Mouse (Mus musculus): ENCODE results near the gene Pira2. TPM values are rescaled to one million over a fixed set of nuclear protein-coding genes. Genes with fewer than 3 reads are reported as not detected.
"Not testable (repeated sequence)": the region's sequence is repeated elsewhere in the genome, so short reads cannot be mapped to it uniquely, and the experiment has no call there.

Gene Pira2
- total RNA-seq (2021): under 1 TPM; 0.10 to 0.80 TPM
- polyA plus RNA-seq (2012; rRNA removed): 0.29 and 0.57 TPM in 2 replicates
- long read RNA-seq: 0 reads

GRCm38 (mm10) chr7:3844951-3845350, at the start of gene Pira2:
TSS of gene Pira2 (minus strand) at chr7:3845051.
- H3K9ac ChIP-seq (ENCODE audit: low read depth, low read length); H3K79me2 ChIP-seq (replicated peaks; ENCODE audit: control insufficient read depth, insufficient read depth, low read length); H3K4me1 ChIP-seq (ENCODE audit: control insufficient read depth, insufficient read depth, low read length); H3K4me3 ChIP-seq; DNase-seq; H3K27me3 ChIP-seq (ENCODE audit: control insufficient read depth, insufficient read depth, low read length); H3K36me3 ChIP-seq (ENCODE audit: control insufficient read depth, insufficient read depth, low read length); H3K27ac ChIP-seq; intact Hi-C loops (cut with DNase I): not testable (repeated sequence)
- WGBS: no CpG with 5 or more reads among the region's 2 CpGs

DNA sequence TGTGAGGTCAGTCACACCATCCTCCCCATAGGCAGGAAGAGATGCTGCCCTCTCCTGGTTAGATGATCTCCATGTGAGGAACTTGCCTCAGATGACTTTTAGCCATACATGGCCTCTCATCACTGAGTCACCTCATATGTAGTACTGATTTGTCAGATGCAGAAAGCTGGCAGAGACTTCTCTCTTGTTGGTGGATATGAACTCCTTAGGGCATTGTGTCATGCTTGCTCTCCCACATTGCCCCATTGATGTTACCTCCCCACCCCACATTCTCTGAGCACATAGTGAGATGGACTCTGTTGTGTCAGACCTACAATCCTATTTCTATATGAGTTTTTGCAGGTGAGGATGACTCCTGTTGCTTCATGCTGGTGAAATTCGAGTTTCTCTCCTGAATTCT, 30.2 kb upstream of the Pira2 start:
- intact Hi-C loops (cut with DNase I); H3K36me3 ChIP-seq (ENCODE audit: control insufficient read depth, insufficient read depth, low read length); H3K27ac ChIP-seq; H3K4me3 ChIP-seq; H3K4me1 ChIP-seq (ENCODE audit: control insufficient read depth, insufficient read depth, low read length); H3K79me2 ChIP-seq (replicated peaks; ENCODE audit: control insufficient read depth, insufficient read depth, low read length); H3K27me3 ChIP-seq (ENCODE audit: control insufficient read depth, insufficient read depth, low read length); DNase-seq; H3K9ac ChIP-seq (ENCODE audit: low read depth, low read length): not testable (repeated sequence)
- no CpG with 5 or more reads among the region's 1 CpGs for WGBS

- H3K4me1 ChIP-seq (ENCODE audit: control insufficient read depth, insufficient read depth, low read length); H3K36me3 ChIP-seq (ENCODE audit: control insufficient read depth, insufficient read depth, low read length); H3K9ac ChIP-seq (ENCODE audit: low read depth, low read length); DNase-seq; H3K79me2 ChIP-seq (replicated peaks; ENCODE audit: control insufficient read depth, insufficient read depth, low read length); H3K27me3 ChIP-seq (ENCODE audit: control insufficient read depth, insufficient read depth, low read length); H3K27ac ChIP-seq; H3K4me3 ChIP-seq; intact Hi-C loops (cut with DNase I): not testable (repeated sequence)
- WGBS: no CpG with 5 or more reads among the region's 1 CpGs
These were observed 7.0 kb downstream of the Pira2 start for GRCm38 (mm10) chr7:3837854-3838253.

DNA sequence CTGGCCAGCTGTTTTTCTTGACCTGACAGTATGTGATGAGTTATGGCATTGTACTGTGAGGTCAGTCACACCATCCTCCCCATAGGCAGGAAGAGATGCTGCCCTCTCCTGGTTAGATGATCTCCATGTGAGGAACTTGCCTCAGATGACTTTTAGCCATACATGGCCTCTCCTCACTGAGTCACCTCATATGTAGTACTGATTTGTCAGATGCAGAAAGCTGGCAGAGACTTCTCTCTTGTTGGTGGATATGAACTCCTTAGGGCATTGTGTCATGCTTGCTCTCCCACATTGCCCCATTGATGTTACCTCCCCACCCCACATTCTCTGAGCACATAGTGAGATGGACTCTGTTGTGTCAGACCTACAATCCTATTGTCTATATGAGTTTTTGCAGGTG, 14.2 kb downstream of the Pira2 start:
- H3K27me3 ChIP-seq (ENCODE audit: control insufficient read depth, insufficient read depth, low read length); DNase-seq; H3K79me2 ChIP-seq (replicated peaks; ENCODE audit: control insufficient read depth, insufficient read depth, low read length); H3K36me3 ChIP-seq (ENCODE audit: control insufficient read depth, insufficient read depth, low read length); H3K4me1 ChIP-seq (ENCODE audit: control insufficient read depth, insufficient read depth, low read length); H3K4me3 ChIP-seq; H3K27ac ChIP-seq; intact Hi-C loops (cut with DNase I); H3K9ac ChIP-seq (ENCODE audit: low read depth, low read length): not testable (repeated sequence)

- H3K4me3 ChIP-seq; DNase-seq; H3K27ac ChIP-seq; H3K27me3 ChIP-seq (ENCODE audit: control insufficient read depth, insufficient read depth, low read length); H3K36me3 ChIP-seq (ENCODE audit: control insufficient read depth, insufficient read depth, low read length); H3K9ac ChIP-seq (ENCODE audit: low read depth, low read length); H3K79me2 ChIP-seq (replicated peaks; ENCODE audit: control insufficient read depth, insufficient read depth, low read length); intact Hi-C loops (cut with DNase I); H3K4me1 ChIP-seq (ENCODE audit: control insufficient read depth, insufficient read depth, low read length): not testable (repeated sequence)
- 25% methylated on average over 1 of the region's 3 CpGs for WGBS
These were observed 19.3 kb downstream of the Pira2 start, which contains the start of gene Gm15448 for GRCm38 (mm10) chr7:3825599-3825998. TSS of gene Gm15448 (minus strand) at chr7:3825687.

DNA sequence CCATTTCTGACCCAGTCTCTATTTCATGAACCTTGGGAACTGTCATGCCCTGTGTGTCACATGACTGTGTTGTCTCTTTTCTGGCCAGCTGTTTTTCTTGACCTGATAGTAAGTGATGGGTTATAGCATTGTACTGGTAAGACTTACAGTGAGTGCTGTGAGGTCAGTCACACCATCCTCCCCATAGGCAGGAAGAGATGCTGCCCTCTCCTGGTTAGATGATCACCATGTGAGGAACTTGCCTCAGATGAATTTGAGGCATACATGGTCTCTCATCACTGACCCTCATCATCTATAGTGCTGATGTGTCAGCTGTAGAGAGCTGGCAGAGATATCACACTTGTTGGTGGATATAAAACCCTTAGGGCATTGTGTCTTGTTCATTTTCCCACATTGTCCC, 32.9 kb downstream of the Pira2 start:
- H3K36me3 ChIP-seq (ENCODE audit: control insufficient read depth, insufficient read depth, low read length); H3K4me3 ChIP-seq; H3K4me1 ChIP-seq (ENCODE audit: control insufficient read depth, insufficient read depth, low read length); H3K27me3 ChIP-seq (ENCODE audit: control insufficient read depth, insufficient read depth, low read length); H3K9ac ChIP-seq (ENCODE audit: low read depth, low read length); H3K27ac ChIP-seq; DNase-seq; H3K79me2 ChIP-seq (replicated peaks; ENCODE audit: control insufficient read depth, insufficient read depth, low read length): not testable (repeated sequence)
- intact Hi-C loops (cut with DNase I): loop anchor here (10.0 kb wide), 1 partner anchor 93 kb away; no protein-coding TSS in a partner anchor
- peak; percentile 23 for TF ChIP-seq CTCF (IDR thresholded peaks at IDR 0.05)

- intact Hi-C loops (cut with DNase I); DNase-seq; H3K36me3 ChIP-seq (ENCODE audit: control insufficient read depth, insufficient read depth, low read length); H3K9ac ChIP-seq (ENCODE audit: low read depth, low read length); H3K27me3 ChIP-seq (ENCODE audit: control insufficient read depth, insufficient read depth, low read length); H3K79me2 ChIP-seq (replicated peaks; ENCODE audit: control insufficient read depth, insufficient read depth, low read length); H3K4me1 ChIP-seq (ENCODE audit: control insufficient read depth, insufficient read depth, low read length); H3K27ac ChIP-seq; H3K4me3 ChIP-seq: not testable (repeated sequence)
- 82% methylated on average over 4 of the region's 4 CpGs for WGBS
These were observed 41.9 kb downstream of the Pira2 start for GRCm38 (mm10) chr7:3802935-3803334.

GRCm38 (mm10) chr7:3799940-3800339, 44.9 kb downstream of the Pira2 start:
- H3K27me3 ChIP-seq (ENCODE audit: control insufficient read depth, insufficient read depth, low read length); H3K27ac ChIP-seq; H3K79me2 ChIP-seq (replicated peaks; ENCODE audit: control insufficient read depth, insufficient read depth, low read length); H3K4me3 ChIP-seq; H3K4me1 ChIP-seq (ENCODE audit: control insufficient read depth, insufficient read depth, low read length); H3K36me3 ChIP-seq (ENCODE audit: control insufficient read depth, insufficient read depth, low read length); DNase-seq; H3K9ac ChIP-seq (ENCODE audit: low read depth, low read length); intact Hi-C loops (cut with DNase I): not testable (repeated sequence)
- 54% methylated on average over 3 of the region's 3 CpGs for WGBS

DNA sequence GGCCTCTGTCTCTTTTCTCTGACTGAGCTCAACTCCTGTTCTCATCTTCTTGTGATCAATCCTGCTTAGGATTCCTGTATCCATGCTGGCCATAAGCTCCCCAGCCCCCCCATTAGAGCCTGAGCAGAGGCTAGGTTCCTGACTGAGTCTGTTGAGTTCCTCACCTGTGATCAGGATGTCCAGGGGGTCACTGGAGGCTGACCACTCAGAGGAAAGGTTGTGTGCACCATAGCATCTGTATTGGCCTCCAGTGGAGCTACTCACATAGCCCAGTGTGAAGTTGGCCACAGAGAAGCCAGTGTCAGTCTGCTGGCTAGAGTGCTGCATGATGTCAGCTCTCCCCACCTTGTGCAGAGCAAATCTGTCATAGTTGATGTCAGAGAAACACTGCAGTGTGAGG, 48.6 kb downstream of the Pira2 start:
- H3K36me3 ChIP-seq (ENCODE audit: control insufficient read depth, insufficient read depth, low read length); H3K79me2 ChIP-seq (replicated peaks; ENCODE audit: control insufficient read depth, insufficient read depth, low read length); H3K9ac ChIP-seq (ENCODE audit: low read depth, low read length); H3K27me3 ChIP-seq (ENCODE audit: control insufficient read depth, insufficient read depth, low read length); H3K27ac ChIP-seq; H3K4me3 ChIP-seq; DNase-seq; H3K4me1 ChIP-seq (ENCODE audit: control insufficient read depth, insufficient read depth, low read length); intact Hi-C loops (cut with DNase I): not testable (repeated sequence)

All from heart, adult 2 months (tissue).